In the genomic region with DNA sequence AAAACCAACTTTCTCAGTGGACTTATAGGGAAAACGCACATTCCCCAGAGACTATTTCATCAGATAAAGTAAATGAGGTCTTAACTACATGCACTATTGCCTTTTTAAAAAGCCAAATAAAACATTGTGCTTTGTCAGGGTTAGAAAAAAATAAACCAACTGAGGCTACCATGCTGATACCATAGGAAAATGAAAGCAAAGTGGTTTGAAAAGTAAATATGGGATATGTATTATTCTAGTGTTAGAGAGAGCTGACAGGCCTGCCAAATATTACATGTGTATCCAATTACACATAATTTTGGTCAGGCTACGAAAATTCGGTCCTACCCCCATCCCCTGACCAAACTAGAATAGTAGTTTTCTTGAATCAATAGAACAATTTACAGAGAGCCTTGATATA, we compare ENCODE assay signal across 21 mouse cellular contexts.
"Had no signal": no experiment of that assay in that cellular context is flagged by ENCODE, and none has a peak within 500 bp of the region (broad histone marks: within the 10 kb centered on the region; RNA-seq: fewer than 3 reads in every experiment).

No protein-coding gene starts in this region.

- H3K4me1 ChIP-seq: midbrain, embryonic 15.5 days; stomach, embryonic 15.5 days had no signal

- H3K4me2 ChIP-seq: limb, embryonic 15.5 days; liver, embryonic 11.5 days; lung, embryonic 14.5 days; midbrain, embryonic 12.5 days; midbrain, embryonic 15.5 days; neural tube, embryonic 13.5 days; stomach, embryonic 15.5 days had no signal

- H3K9me3 ChIP-seq: limb, embryonic 15.5 days; midbrain, embryonic 12.5 days; midbrain, embryonic 15.5 days; neural tube, embryonic 13.5 days; stomach, embryonic 15.5 days had no signal

- H3K9ac ChIP-seq: limb, embryonic 15.5 days; liver, embryonic 14.5 days; liver, postnatal 0 days; lung, embryonic 14.5 days; midbrain, embryonic 12.5 days; midbrain, embryonic 15.5 days; neural tube, embryonic 13.5 days; stomach, embryonic 15.5 days had no signal

- H3K4me3 ChIP-seq: layer of hippocampus, adult 2 months; left cerebral cortex, adult 2 months; limb, embryonic 15.5 days; midbrain, embryonic 12.5 days; midbrain, embryonic 15.5 days; neural tube, embryonic 13.5 days; stomach, embryonic 15.5 days had no signal

- H3K27me3 ChIP-seq: limb, embryonic 15.5 days; midbrain, embryonic 12.5 days; midbrain, embryonic 15.5 days; neural tube, embryonic 13.5 days; stomach, embryonic 15.5 days had no signal

- DNase-seq: kidney, postnatal 25 days; layer of hippocampus, postnatal 36 days; left cerebral cortex, postnatal 4 days; liver, postnatal 0 days; lung, embryonic 14.5 days; retina, postnatal 1 day; right cerebral cortex, postnatal 25 days; spleen, adult 18-20 months; thymus, postnatal 36 days had no signal

- ATAC-seq: liver, postnatal 0 days; lung, postnatal 0 days; midbrain, embryonic 15.5 days had no signal

- H3K36me3 ChIP-seq: limb, embryonic 15.5 days; midbrain, embryonic 12.5 days; midbrain, embryonic 15.5 days; neural tube, embryonic 13.5 days; stomach, embryonic 15.5 days had no signal

- H3K27ac ChIP-seq: kidney, postnatal 0 days; layer of hippocampus, adult 2 months; left cerebral cortex, adult 2 months; limb, embryonic 15.5 days; liver, embryonic 14.5 days; macrophage; midbrain, embryonic 12.5 days; midbrain, embryonic 15.5 days; neural tube, embryonic 13.5 days; stomach, embryonic 15.5 days had no signal
